Mouse (Mus musculus): ENCODE data around the gene Prh1. TPM values are rescaled to one million over a fixed set of nuclear protein-coding genes. Genes with fewer than 3 reads are reported as not detected.
"Not testable (repeated sequence)": the region's sequence is repeated elsewhere in the genome, so short reads cannot be mapped to it uniquely, and the experiment has no call there.

Gene Prh1
- polyA plus RNA-seq (2015; fragmentation: Nextera tagmentation; extraction: Ambion mirVana) = not detected in 2 replicates

DNA sequence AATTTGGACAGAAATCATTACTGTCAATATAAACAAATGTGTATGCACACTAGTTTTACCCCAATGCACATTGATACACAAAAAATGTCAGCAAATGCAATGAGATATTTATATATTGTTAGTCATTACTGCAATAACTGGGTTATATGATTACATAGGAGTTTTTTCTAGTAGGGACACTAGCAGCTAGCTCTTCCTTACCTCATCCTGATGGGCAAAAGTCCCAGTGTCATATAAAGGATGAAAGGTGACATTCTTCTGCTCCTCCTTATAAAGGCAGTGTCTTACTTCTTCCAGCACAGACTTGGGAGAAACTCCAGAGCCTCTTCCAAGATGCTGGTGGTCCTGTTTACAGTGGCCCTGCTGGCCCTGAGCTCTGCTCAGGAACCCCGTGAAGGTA is at the start of gene Prh1:
Gene Prh1, plus strand, starts transcription at position 301 of the 400 bp plus-strand sequence.
- H3K4me2 ChIP-seq (replicated peaks; ENCODE audit: low read depth); H3K27me3 ChIP-seq (replicated peaks; ENCODE audit: control insufficient read depth, insufficient read depth, low read length); H3K9ac ChIP-seq (ENCODE audit: low read depth, low read length); H3K4me1 ChIP-seq (replicated peaks; ENCODE audit: control insufficient read depth, insufficient read depth, low read length); H3K27ac ChIP-seq (ENCODE audit: low read depth, low read length); H3K4me3 ChIP-seq (ENCODE audit: low read depth, low read length); ATAC-seq; H3K9me3 ChIP-seq (ENCODE audit: control insufficient read depth); H3K36me3 ChIP-seq (ENCODE audit: control insufficient read depth, insufficient read depth): not testable (repeated sequence)
- WGBS = 84% methylated on average over 1 of the region's 1 CpGs

DNA sequence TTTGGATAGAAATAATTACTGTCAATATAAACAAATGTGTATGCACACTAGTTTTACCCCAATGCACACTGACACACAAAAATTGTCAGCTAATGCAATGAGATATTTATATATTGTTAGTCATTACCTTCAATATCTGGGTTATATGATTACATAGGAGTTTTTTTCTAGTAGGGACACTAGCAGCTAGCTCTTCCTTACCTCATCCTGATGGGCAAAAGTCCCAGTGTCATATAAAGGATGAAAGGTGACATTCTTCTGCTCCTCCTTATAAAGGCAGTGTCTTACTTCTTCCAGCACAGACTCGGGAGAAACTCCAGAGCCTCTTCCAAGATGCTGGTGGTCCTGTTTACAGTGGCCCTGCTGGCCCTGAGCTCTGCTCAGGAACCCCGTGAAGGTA is 26.0 kb downstream of the Prh1 start, which contains the start of gene Prp2:
Gene Prp2, plus strand, starts transcription at position 301 of the 400 bp plus-strand sequence.
- not testable (repeated sequence) for H3K27me3 ChIP-seq (replicated peaks; ENCODE audit: control insufficient read depth, insufficient read depth, low read length); H3K4me3 ChIP-seq (ENCODE audit: low read depth, low read length); H3K27ac ChIP-seq (ENCODE audit: low read depth, low read length); H3K36me3 ChIP-seq (ENCODE audit: control insufficient read depth, insufficient read depth); H3K4me2 ChIP-seq (replicated peaks; ENCODE audit: low read depth); H3K4me1 ChIP-seq (replicated peaks; ENCODE audit: control insufficient read depth, insufficient read depth, low read length); ATAC-seq; H3K9ac ChIP-seq (ENCODE audit: low read depth, low read length); H3K9me3 ChIP-seq (ENCODE audit: control insufficient read depth)
- WGBS = 53% methylated on average over 2 of the region's 2 CpGs

Other genes with a start within 250 kb of the Prh1 start
- not detected in 2 replicates for gene Gm8882, start 205.7 kb upstream of the Prh1 start, polyA plus RNA-seq (2015; fragmentation: Nextera tagmentation; extraction: Ambion mirVana)
- not detected in 2 replicates for gene Prp2, start 26.1 kb downstream of the Prh1 start, polyA plus RNA-seq (2015; fragmentation: Nextera tagmentation; extraction: Ambion mirVana)
- not detected in 2 replicates for gene A630073D07Rik, start 81.7 kb downstream of the Prh1 start, polyA plus RNA-seq (2015; fragmentation: Nextera tagmentation; extraction: Ambion mirVana)
- not detected in 2 replicates for gene Tas2r120, start 87.1 kb downstream of the Prh1 start, polyA plus RNA-seq (2015; fragmentation: Nextera tagmentation; extraction: Ambion mirVana)
- gene Tas2r121, start 131.2 kb downstream of the Prh1 start, polyA plus RNA-seq (2015; fragmentation: Nextera tagmentation; extraction: Ambion mirVana) = not detected in 2 replicates
- not detected in 2 replicates for gene Tas2r122, start 142.1 kb downstream of the Prh1 start, polyA plus RNA-seq (2015; fragmentation: Nextera tagmentation; extraction: Ambion mirVana)
- gene Tas2r115, start 168.2 kb downstream of the Prh1 start, polyA plus RNA-seq (2015; fragmentation: Nextera tagmentation; extraction: Ambion mirVana) = not detected in 2 replicates
- gene Tas2r124, start 184.9 kb downstream of the Prh1 start, polyA plus RNA-seq (2015; fragmentation: Nextera tagmentation; extraction: Ambion mirVana) = not detected in 2 replicates
- not detected in 2 replicates for gene Tas2r102, start 192.3 kb downstream of the Prh1 start, polyA plus RNA-seq (2015; fragmentation: Nextera tagmentation; extraction: Ambion mirVana)
- not detected in 2 replicates for gene Tas2r136, start 208.4 kb downstream of the Prh1 start, polyA plus RNA-seq (2015; fragmentation: Nextera tagmentation; extraction: Ambion mirVana)
- gene Tas2r117, start 233.0 kb downstream of the Prh1 start, polyA plus RNA-seq (2015; fragmentation: Nextera tagmentation; extraction: Ambion mirVana) = not detected in 2 replicates

Data from intestine, postnatal 0 days (tissue).